Mouse (Mus musculus) heart, embryonic 14.5 days (tissue): ENCODE measurements around the gene Il1f9. TPM values are rescaled to one million over a fixed set of nuclear protein-coding genes. Genes with fewer than 3 reads are reported as not detected.

Source experiments
- ATAC-seq: fragments of 200-750 bp; cut with Nextera tagmentation; 2 replicates; pipeline ENCODE4 v1.8.0; 2017; ENCODE audit warnings: low read depth, moderate TSS enrichment; ENCODE audit not compliant: insufficient number of reproducible peaks, insufficient read depth, low FRiP score
- H3K27ac ChIP-seq, 2 experiments: fragments of 200-500 bp in 1 of 2; fragments of 300-500 bp in 1 of 2; sonication (generic) in 1 of 2; replicated peaks in 1 of 2; 2 replicates each; pipeline ENCODE4 v1.5.1; 2012 to 2014; ENCODE audit warnings: low read depth in 2 of 2, low read length in 2 of 2, control low read depth in 1 of 2, mild to moderate bottlenecking in 1 of 2, mixed read lengths in 1 of 2; ENCODE audit not compliant: control insufficient read depth in 1 of 2, insufficient read depth in 1 of 2
- H3K27me3 ChIP-seq: fragments of 300-500 bp; sonication (generic); 2 replicates; pipeline ENCODE4 v1.6.1; 2014; ENCODE audit warnings: mild to moderate bottlenecking, low read length, control low read depth; ENCODE audit not compliant: control insufficient read depth, insufficient read depth
- H3K36me3 ChIP-seq: fragments of 300-500 bp; sonication (generic); 2 replicates; pipeline ENCODE4 v1.6.1; 2014; ENCODE audit warnings: mild to moderate bottlenecking, control low read depth, low read length, mixed read lengths; ENCODE audit not compliant: control insufficient read depth, insufficient read depth
- H3K4me1 ChIP-seq, 2 experiments: fragments of 200-500 bp in 1 of 2; fragments of 300-500 bp in 1 of 2; sonication (generic) in 1 of 2; 2 replicates each; pipeline ENCODE4 v1.6.1; 2012 to 2014; ENCODE audit warnings: low read length in 2 of 2, control low read depth in 1 of 2, mixed read lengths in 1 of 2; ENCODE audit not compliant: control insufficient read depth in 2 of 2, insufficient read depth in 2 of 2
- H3K4me2 ChIP-seq: fragments of 300-500 bp; sonication (generic); 2 replicates; pipeline ENCODE4 v1.6.1; 2014; ENCODE audit warnings: mild to moderate bottlenecking, low read length
- H3K4me3 ChIP-seq, 2 experiments: fragments of 200-500 bp in 1 of 2; fragments of 300-500 bp in 1 of 2; sonication (generic) in 1 of 2; 2 replicates each; pipeline ENCODE4 v1.5.1; 2012 to 2014; ENCODE audit warnings: low read length in 2 of 2, mild to moderate bottlenecking in 2 of 2, control low read depth in 1 of 2, low read depth in 1 of 2, moderate library complexity in 1 of 2; ENCODE audit not compliant: control insufficient read depth in 1 of 2, insufficient read depth in 1 of 2
- H3K9ac ChIP-seq: fragments of 300-500 bp; sonication (generic); 2 replicates; pipeline ENCODE4 v1.6.1; 2014; ENCODE audit warnings: mild to moderate bottlenecking, low read length
- H3K9me3 ChIP-seq: fragments of 300-500 bp; sonication (generic); 2 replicates; pipeline ENCODE4 v1.6.1; 2016; ENCODE audit warnings: low read length, control low read depth; ENCODE audit not compliant: control insufficient read depth
- WGBS: fragments of 180-500 bp; shearing (Covaris S2); extraction: QIAGEN DNeasy Blood & Tissue Kit; methylation state at CpG from one replicate; pipeline ENCODE4 v1.1.7; 2014; 5-methylcytosine and 5-hydroxymethylcytosine counted together
- polyA plus RNA-seq: library from polyadenylated mRNA; unstranded; fragments of >200 nt; fragmentation: Nextera tagmentation; extraction: Ambion mirVana; gene quantifications from 2 replicates; pipeline ENCODE4 v1.2.1, GENCODE M21; 2014

The Il1f9 gene
- polyA plus RNA-seq, 1 experiment from 2014 or later: not detected

DNA sequence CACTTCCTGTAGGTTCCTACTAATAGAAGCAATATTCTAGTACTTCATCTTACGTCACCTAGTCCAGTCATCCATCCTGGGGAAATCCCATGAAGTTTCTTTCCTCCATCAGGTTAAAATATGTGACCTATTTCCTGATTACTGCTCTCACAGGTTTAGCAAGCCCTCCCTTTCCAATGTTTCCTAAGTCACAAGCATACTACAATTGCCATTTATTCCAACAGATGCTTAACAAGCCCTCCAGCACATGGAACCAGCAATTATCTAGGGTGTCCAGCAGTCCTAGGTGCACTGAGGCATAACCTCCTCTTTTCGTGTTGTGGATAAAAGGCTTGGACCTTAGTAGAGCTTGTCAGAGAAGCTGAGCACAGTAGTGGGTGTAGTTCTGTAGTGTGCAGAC is 28.8 kb downstream of the Il1f9 start, which contains the start of gene Il1f6:
Gene Il1f6 (plus strand): TSS at position 301 of the 400 bp plus-strand sequence.
- Histone ChIP-seq H3K27ac (no peak within 1 kb of the TSS), H3K4me2 (no peak within 1 kb of the TSS), H3K4me3 (no peak within 1 kb of the TSS), H3K4me1 (no peaks in the 10 kb centered on the region), H3K36me3 (no peaks in the 10 kb centered on the region), H3K9me3 (no peaks in the 10 kb centered on the region), H3K27me3 (no peaks in the 10 kb centered on the region), H3K9ac (no peak within 1 kb of the TSS)
- WGBS: 71% methylated on average over 2 of the region's 2 CpGs
- ATAC-seq: no peak

- peaks cover 5% of the 10 kb centered on the region; the same call in 1 of the 2 replicates for H3K9me3 ChIP-seq
- 72% methylated on average over 2 of the region's 2 CpGs for WGBS
These were observed 40.9 kb downstream of the Il1f9 start for GRCm38 (mm10) chr2:24227191-24227590.

More at GRCm38 (mm10) chr2:24227191-24227590, 40.9 kb downstream of the Il1f9 start:
- H3K4me3 ChIP-seq: no peak overlapping the region
- H3K27me3 ChIP-seq: no peaks in the 10 kb centered on the region
- H3K9ac ChIP-seq: no peak overlapping the region
- no peaks in the 10 kb centered on the region for H3K4me1 ChIP-seq
- H3K36me3 ChIP-seq: no peaks in the 10 kb centered on the region
- H3K4me2 ChIP-seq: no peak overlapping the region
- no peak for ATAC-seq
- H3K27ac ChIP-seq: no peak overlapping the region

Other genes with a start within 250 kb of the Il1f9 start
- gene Hnmt, start 137.1 kb upstream of the Il1f9 start, polyA plus RNA-seq: 4.3 and 6.0 TPM in 2 replicates
- gene Tbpl2, start 89.9 kb upstream of the Il1f9 start, polyA plus RNA-seq: not detected in 2 replicates
- not detected in 2 replicates for gene Il1f8, start 33.3 kb upstream of the Il1f9 start, polyA plus RNA-seq
- gene Il1f6, start 28.9 kb downstream of the Il1f9 start, polyA plus RNA-seq: not detected in 2 replicates
- gene Il1f5, start 90.5 kb downstream of the Il1f9 start, polyA plus RNA-seq: not detected in 2 replicates
- gene Il1f10, start 104.7 kb downstream of the Il1f9 start, polyA plus RNA-seq: not detected in 2 replicates
- 0.42 and 1.6 TPM in 2 replicates for gene Il1rn, start 150.4 kb downstream of the Il1f9 start, polyA plus RNA-seq
- gene Psd4, start 181.1 kb downstream of the Il1f9 start, polyA plus RNA-seq: 1.2 and 1.4 TPM in 2 replicates